Mouse (Mus musculus): ENCODE measurements at regions not wholly inside any gene's neighbourhood (a gene's known extent, or its start where the extent isn't known, plus 50 kb on each side); places are given as distances from the start of the nearest gene placed in this dataset.
A peak's percentile ranks its signal among the peaks of the same experiment; 100 is the strongest.
"Not testable (repeated sequence)": the region's sequence is repeated elsewhere in the genome, so short reads cannot be mapped to it uniquely, and the experiment has no call there.

- H3K4me1 ChIP-seq (ENCODE audit: insufficient read depth); DNase-seq; H3K27ac ChIP-seq (ENCODE audit: low read depth); H3K4me3 ChIP-seq (ENCODE audit: low read depth, low read length); H3K36me3 ChIP-seq (replicated peaks; ENCODE audit: insufficient read depth, low read length); H3K27me3 ChIP-seq (ENCODE audit: insufficient read depth, low read length); H3K4me2 ChIP-seq (ENCODE audit: low read depth, low read length); H3K9ac ChIP-seq (replicated peaks); ATAC-seq; H3K9me3 ChIP-seq (ENCODE audit: low read length): not testable (repeated sequence)
- WGBS (ENCODE audit: insufficient replicate concordance): 1% methylated on average over 18 of the region's 52 CpGs
Measured at GRCm38 (mm10) chr17:6489926-6490564, 60.1 kb downstream of the Dynlt1b start.

- H3K9me3 ChIP-seq (ENCODE audit: low read length); DNase-seq; H3K4me1 ChIP-seq (ENCODE audit: insufficient read depth); H3K27me3 ChIP-seq (ENCODE audit: insufficient read depth, low read length); ATAC-seq; H3K9ac ChIP-seq (replicated peaks); H3K4me3 ChIP-seq (ENCODE audit: low read depth, low read length); H3K4me2 ChIP-seq (ENCODE audit: low read depth, low read length); H3K27ac ChIP-seq (ENCODE audit: low read depth); H3K36me3 ChIP-seq (replicated peaks; ENCODE audit: insufficient read depth, low read length): not testable (repeated sequence)
- WGBS (ENCODE audit: insufficient replicate concordance): no CpG with 5 or more reads among the region's 15 CpGs
Measured at GRCm38 (mm10) chr17:6490565-6490935, 60.6 kb downstream of the Dynlt1b start.

- 0 out of 2 replicates have a peak overlapping the region, but pooled peaks have one; percentile 35 for H3K4me2 ChIP-seq (ENCODE audit: low read depth, low read length)
- peak; percentile 20 for DNase-seq
- H3K4me1 ChIP-seq (ENCODE audit: insufficient read depth); H3K36me3 ChIP-seq (replicated peaks; ENCODE audit: insufficient read depth, low read length); H3K27me3 ChIP-seq (ENCODE audit: insufficient read depth, low read length); H3K27ac ChIP-seq (ENCODE audit: low read depth); H3K9ac ChIP-seq (replicated peaks); H3K4me3 ChIP-seq (ENCODE audit: low read depth, low read length); ATAC-seq; H3K9me3 ChIP-seq (ENCODE audit: low read length): not testable (repeated sequence)
- 27% methylated on average over 19 of the region's 19 CpGs for WGBS (ENCODE audit: insufficient replicate concordance)
Measured at GRCm38 (mm10) chr17:6492501-6492900, 62.6 kb downstream of the Dynlt1b start.

GRCm38 (mm10) chr17:6492950-6493349 lies 63.0 kb downstream of the Dynlt1b start:
- DNase-seq: peak; percentile 53
- H3K9me3 ChIP-seq (ENCODE audit: low read length); ATAC-seq; H3K36me3 ChIP-seq (replicated peaks; ENCODE audit: insufficient read depth, low read length); H3K27ac ChIP-seq (ENCODE audit: low read depth); H3K4me2 ChIP-seq (ENCODE audit: low read depth, low read length); H3K4me3 ChIP-seq (ENCODE audit: low read depth, low read length); H3K27me3 ChIP-seq (ENCODE audit: insufficient read depth, low read length); H3K9ac ChIP-seq (replicated peaks); H3K4me1 ChIP-seq (ENCODE audit: insufficient read depth): not testable (repeated sequence)
- WGBS (ENCODE audit: insufficient replicate concordance): 31% methylated on average over 22 of the region's 23 CpGs

- not testable (repeated sequence) for H3K27ac ChIP-seq (ENCODE audit: low read depth); H3K4me2 ChIP-seq (ENCODE audit: low read depth, low read length); DNase-seq
Measured at GRCm38 (mm10) chr17:6496491-6496890, 66.6 kb downstream of the Dynlt1b start.

GRCm38 (mm10) chr17:6502676-6503075 lies 72.8 kb downstream of the Dynlt1b start:
- WGBS (ENCODE audit: insufficient replicate concordance): 77% methylated on average over 3 of the region's 6 CpGs
- not testable (repeated sequence) for H3K9ac ChIP-seq (replicated peaks); DNase-seq; H3K36me3 ChIP-seq (replicated peaks; ENCODE audit: insufficient read depth, low read length); H3K27ac ChIP-seq (ENCODE audit: low read depth); H3K27me3 ChIP-seq (ENCODE audit: insufficient read depth, low read length); H3K4me1 ChIP-seq (ENCODE audit: insufficient read depth); H3K4me3 ChIP-seq (ENCODE audit: low read depth, low read length); ATAC-seq; H3K9me3 ChIP-seq (ENCODE audit: low read length); H3K4me2 ChIP-seq (ENCODE audit: low read depth, low read length)

More at GRCm38 (mm10) chr17:6496491-6496890, 66.6 kb downstream of the Dynlt1b start:
- not testable (repeated sequence) for H3K27me3 ChIP-seq (ENCODE audit: insufficient read depth, low read length); H3K9me3 ChIP-seq (ENCODE audit: low read length); H3K4me3 ChIP-seq (ENCODE audit: low read depth, low read length); H3K4me1 ChIP-seq (ENCODE audit: insufficient read depth); H3K9ac ChIP-seq (replicated peaks); ATAC-seq; H3K36me3 ChIP-seq (replicated peaks; ENCODE audit: insufficient read depth, low read length)
- 77% methylated on average over 9 of the region's 9 CpGs for WGBS (ENCODE audit: insufficient replicate concordance)

GRCm38 (mm10) chr17:6505896-6506295 lies 76.0 kb downstream of the Dynlt1b start:
- not testable (repeated sequence) for H3K4me1 ChIP-seq (ENCODE audit: insufficient read depth); H3K9me3 ChIP-seq (ENCODE audit: low read length); ATAC-seq; H3K4me2 ChIP-seq (ENCODE audit: low read depth, low read length); H3K4me3 ChIP-seq (ENCODE audit: low read depth, low read length); H3K36me3 ChIP-seq (replicated peaks; ENCODE audit: insufficient read depth, low read length); H3K9ac ChIP-seq (replicated peaks); H3K27me3 ChIP-seq (ENCODE audit: insufficient read depth, low read length); H3K27ac ChIP-seq (ENCODE audit: low read depth)
- peak; percentile 7 for DNase-seq
- WGBS (ENCODE audit: insufficient replicate concordance): 63% methylated on average over 6 of the region's 6 CpGs

DNA sequence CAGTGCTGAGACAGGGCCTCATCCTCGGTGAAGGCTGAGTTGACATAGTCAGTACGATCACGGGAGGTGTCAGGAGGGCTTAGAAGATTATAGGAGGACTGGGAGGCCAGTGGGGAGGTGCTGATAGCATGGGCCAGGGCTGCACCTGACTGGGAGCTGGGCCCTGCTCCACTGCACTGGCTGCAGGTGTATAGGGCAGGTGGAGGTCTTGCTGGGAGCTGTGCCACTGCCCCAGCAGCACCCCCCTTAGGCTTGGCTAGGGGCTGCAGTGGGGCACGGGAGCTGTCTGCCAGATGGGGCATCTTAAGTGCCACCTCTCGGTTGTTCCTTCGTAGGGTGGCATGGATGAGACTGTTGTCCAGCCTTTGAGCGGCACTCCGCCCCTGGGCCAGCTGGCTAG lies 85.2 kb downstream of the Dynlt1b start:
- not testable (repeated sequence) for H3K27ac ChIP-seq (ENCODE audit: low read depth); DNase-seq; H3K27me3 ChIP-seq (ENCODE audit: insufficient read depth, low read length); H3K9ac ChIP-seq (replicated peaks); H3K9me3 ChIP-seq (ENCODE audit: low read length); H3K4me1 ChIP-seq (ENCODE audit: insufficient read depth); H3K4me3 ChIP-seq (ENCODE audit: low read depth, low read length); ATAC-seq; H3K4me2 ChIP-seq (ENCODE audit: low read depth, low read length); H3K36me3 ChIP-seq (replicated peaks; ENCODE audit: insufficient read depth, low read length)
- WGBS (ENCODE audit: insufficient replicate concordance): 65% methylated on average over 5 of the region's 8 CpGs

GRCm38 (mm10) chr17:6519107-6519506 lies 82.4 kb upstream of the Dynlt1c start:
- 63% methylated on average over 5 of the region's 6 CpGs for WGBS (ENCODE audit: insufficient replicate concordance)
- not testable (repeated sequence) for DNase-seq

GRCm38 (mm10) chr17:6520001-6520400 lies 81.5 kb upstream of the Dynlt1c start:
- H3K4me1 ChIP-seq (ENCODE audit: insufficient read depth): not testable (repeated sequence)
- 67% methylated on average over 2 of the region's 2 CpGs for WGBS (ENCODE audit: insufficient replicate concordance)

More at GRCm38 (mm10) chr17:6519107-6519506, 82.4 kb upstream of the Dynlt1c start:
- not testable (repeated sequence) for ATAC-seq; H3K9ac ChIP-seq (replicated peaks); H3K4me3 ChIP-seq (ENCODE audit: low read depth, low read length); H3K27me3 ChIP-seq (ENCODE audit: insufficient read depth, low read length); H3K9me3 ChIP-seq (ENCODE audit: low read length); H3K4me2 ChIP-seq (ENCODE audit: low read depth, low read length); H3K27ac ChIP-seq (ENCODE audit: low read depth); H3K4me1 ChIP-seq (ENCODE audit: insufficient read depth); H3K36me3 ChIP-seq (replicated peaks; ENCODE audit: insufficient read depth, low read length)

More at GRCm38 (mm10) chr17:6520001-6520400, 81.5 kb upstream of the Dynlt1c start:
- not testable (repeated sequence) for H3K4me3 ChIP-seq (ENCODE audit: low read depth, low read length); H3K4me2 ChIP-seq (ENCODE audit: low read depth, low read length); H3K9ac ChIP-seq (replicated peaks); H3K36me3 ChIP-seq (replicated peaks; ENCODE audit: insufficient read depth, low read length); H3K9me3 ChIP-seq (ENCODE audit: low read length); H3K27ac ChIP-seq (ENCODE audit: low read depth); ATAC-seq; H3K27me3 ChIP-seq (ENCODE audit: insufficient read depth, low read length)
- DNase-seq: peak; percentile 17

Measured in liver, postnatal 0 days (tissue).